Mouse (Mus musculus): ENCODE measurements around the gene Usp11.

DNA sequence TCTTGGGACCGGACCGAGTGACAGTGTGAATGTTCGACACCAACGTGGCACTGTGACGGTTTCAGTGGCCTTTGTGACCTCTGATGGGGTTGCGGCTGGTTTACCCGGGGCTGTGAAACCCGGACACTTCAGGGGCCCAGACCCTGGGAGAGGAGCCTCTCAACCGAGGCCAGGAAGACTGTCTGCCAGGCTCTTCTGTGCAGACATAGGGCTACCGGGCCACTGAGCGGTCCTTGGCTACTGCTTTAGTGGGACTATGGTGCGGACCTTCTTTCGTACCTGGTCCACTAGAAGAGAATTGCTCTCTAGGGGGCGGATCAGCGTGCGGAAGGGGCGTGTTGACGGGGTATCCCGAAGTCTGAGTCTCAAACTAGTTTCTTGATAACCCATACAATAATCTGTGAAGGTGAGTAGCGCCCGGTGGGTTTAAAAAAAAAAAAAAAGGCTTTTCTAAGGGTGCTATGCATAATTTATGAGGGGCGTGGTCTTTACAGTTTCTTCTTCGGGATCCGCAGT lies 44.8 kb upstream of the Usp11 start:
- TF ChIP-seq SRF (IDR thresholded peaks at IDR 0.05; ENCODE audit: control insufficient read depth, insufficient read length, low read depth), result no peak
- no peak for TF ChIP-seq E2F4 (IDR thresholded peaks at IDR 0.05; ENCODE audit: insufficient read depth)
- TF ChIP-seq POLR2A (IDR thresholded peaks at IDR 0.05; ENCODE audit: insufficient read length, low read depth), result no peak
- no peak for TF ChIP-seq MAX (IDR thresholded peaks at IDR 0.05; ENCODE audit: low read depth)
- no peak for TF ChIP-seq USF1 (IDR thresholded peaks at IDR 0.05; ENCODE audit: low read depth)
- no peak for TF ChIP-seq POLR2AphosphoS2 (IDR thresholded peaks at IDR 0.05; ENCODE audit: insufficient read length, low read depth)
- no peak for TF ChIP-seq TCF12 (IDR thresholded peaks at IDR 0.05; ENCODE audit: insufficient read depth, poor library complexity, severe bottlenecking)
- TF ChIP-seq CEBPB (IDR thresholded peaks at IDR 0.05; ENCODE audit: insufficient read depth, poor library complexity, severe bottlenecking), result no peak
